Mouse (Mus musculus): ENCODE data around the gene Pnmal1.

Pnmal1 gene

GRCm38 (mm10) chr7:16994400-16994799, 34.9 kb downstream of the Pnmal1 start:
- DNase-seq (ENCODE audit: inconsistent age in 2 of 2, low spot score in 1 of 2) = peak in 1 of 2 experiments; percentile 71

DNA sequence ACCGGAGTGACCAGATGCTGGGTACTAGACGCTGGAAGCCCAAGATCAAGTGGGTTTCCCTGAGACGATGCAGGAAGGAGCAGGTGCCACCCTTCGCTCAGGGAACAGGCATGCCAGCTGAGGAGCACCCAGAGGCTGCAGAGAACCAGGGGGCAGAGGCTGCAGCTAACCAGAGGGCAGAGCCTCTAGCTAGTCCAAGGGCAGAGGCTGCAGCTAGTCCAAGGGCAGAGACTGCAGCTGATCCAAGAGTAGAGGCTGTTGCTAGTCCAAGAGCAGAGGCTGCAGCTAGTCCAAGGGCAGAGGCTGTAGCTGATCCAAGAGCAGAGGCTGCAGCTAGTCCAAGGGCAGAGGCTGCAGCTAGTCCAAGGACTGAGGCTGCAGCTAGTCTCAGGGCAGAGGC, 35.9 kb downstream of the Pnmal1 start:
- peak in 1 of 2 experiments; percentile 67 for DNase-seq (ENCODE audit: inconsistent age in 2 of 2, low spot score in 1 of 2)

- no peak for DNase-seq (ENCODE audit: inconsistent age in 2 of 2, low spot score in 1 of 2)
Measured at GRCm38 (mm10) chr7:16999233-16999632, 39.8 kb downstream of the Pnmal1 start.

- DNase-seq (ENCODE audit: inconsistent age in 2 of 2, low spot score in 1 of 2) = peak; percentile 88 to 97
Measured at GRCm38 (mm10) chr7:16999650-17000049, 40.2 kb downstream of the Pnmal1 start.

GRCm38 (mm10) chr7:17002375-17003195, 43.1 kb downstream of the Pnmal1 start:
- peak; percentile 79 to 94 for DNase-seq (ENCODE audit: inconsistent age in 2 of 2, low spot score in 1 of 2)

- peak in 1 of 2 experiments; percentile 69 for DNase-seq (ENCODE audit: inconsistent age in 2 of 2, low spot score in 1 of 2)
Measured at GRCm38 (mm10) chr7:17003230-17003960, 43.9 kb downstream of the Pnmal1 start.

DNA sequence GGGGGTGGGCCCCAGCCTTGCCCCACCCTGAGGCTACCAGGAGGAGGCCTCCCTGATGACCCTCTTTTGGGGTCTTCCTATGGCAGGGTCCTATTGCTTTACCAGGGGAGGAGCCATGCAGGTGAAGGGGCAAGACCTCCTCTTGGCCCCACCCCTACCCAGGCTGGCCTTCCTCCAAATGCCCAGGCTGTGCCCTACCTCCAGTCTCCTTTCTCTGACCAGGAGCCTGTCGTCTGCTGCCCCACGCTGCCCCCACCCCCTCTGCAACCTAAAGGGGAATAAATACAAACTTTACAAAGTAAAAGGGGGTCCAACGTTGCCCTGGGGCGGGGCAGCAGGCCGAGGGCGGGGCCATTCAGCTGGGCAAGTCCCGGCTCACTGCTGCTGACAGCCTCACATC, 45.2 kb downstream of the Pnmal1 start:
- DNase-seq (ENCODE audit: inconsistent age in 2 of 2, low spot score in 1 of 2) = no peak

DNA sequence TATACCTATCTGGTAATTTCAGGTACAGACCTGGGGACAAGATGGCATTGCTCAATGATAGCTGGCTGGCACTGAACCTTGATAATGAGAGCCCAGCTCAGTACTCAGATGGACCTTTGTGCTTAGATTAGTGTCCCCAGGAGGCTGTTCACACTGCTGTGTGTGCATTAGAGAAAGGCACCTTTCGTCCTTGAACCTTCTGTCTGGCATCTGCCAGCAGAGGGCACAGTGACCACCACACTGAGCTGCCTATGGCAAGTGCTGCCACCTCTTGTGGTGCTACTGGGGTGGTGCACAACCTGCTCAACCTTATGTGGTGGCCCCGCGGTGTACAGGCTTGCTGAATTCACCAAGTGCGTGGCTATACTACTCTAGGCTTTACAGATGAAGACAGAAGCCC, 47.8 kb downstream of the Pnmal1 start:
- no peak for DNase-seq (ENCODE audit: inconsistent age in 2 of 2, low spot score in 1 of 2)

- DNase-seq (ENCODE audit: inconsistent age in 2 of 2, low spot score in 1 of 2) = no peak
Measured at GRCm38 (mm10) chr7:17009326-17010009, 50.0 kb downstream of the Pnmal1 start.

DNA sequence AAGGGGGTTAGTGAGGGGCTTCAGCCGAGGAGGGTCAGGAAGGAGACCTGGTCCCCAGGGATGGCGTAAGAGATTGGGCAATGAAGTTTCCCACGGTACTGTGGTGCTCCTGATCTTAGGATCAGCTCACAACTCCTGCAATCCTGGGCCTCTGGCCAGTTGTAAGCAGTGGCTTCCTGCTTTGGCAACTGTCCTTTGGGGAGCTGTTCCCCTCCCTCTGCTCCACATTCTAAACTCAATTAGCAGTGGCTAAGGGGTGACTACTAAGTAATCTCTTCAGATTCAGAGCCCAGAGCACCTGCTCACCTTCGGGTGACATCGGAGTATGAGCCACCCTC, 50.5 kb downstream of the Pnmal1 start:
- no peak for DNase-seq (ENCODE audit: inconsistent age in 2 of 2, low spot score in 1 of 2)

DNA sequence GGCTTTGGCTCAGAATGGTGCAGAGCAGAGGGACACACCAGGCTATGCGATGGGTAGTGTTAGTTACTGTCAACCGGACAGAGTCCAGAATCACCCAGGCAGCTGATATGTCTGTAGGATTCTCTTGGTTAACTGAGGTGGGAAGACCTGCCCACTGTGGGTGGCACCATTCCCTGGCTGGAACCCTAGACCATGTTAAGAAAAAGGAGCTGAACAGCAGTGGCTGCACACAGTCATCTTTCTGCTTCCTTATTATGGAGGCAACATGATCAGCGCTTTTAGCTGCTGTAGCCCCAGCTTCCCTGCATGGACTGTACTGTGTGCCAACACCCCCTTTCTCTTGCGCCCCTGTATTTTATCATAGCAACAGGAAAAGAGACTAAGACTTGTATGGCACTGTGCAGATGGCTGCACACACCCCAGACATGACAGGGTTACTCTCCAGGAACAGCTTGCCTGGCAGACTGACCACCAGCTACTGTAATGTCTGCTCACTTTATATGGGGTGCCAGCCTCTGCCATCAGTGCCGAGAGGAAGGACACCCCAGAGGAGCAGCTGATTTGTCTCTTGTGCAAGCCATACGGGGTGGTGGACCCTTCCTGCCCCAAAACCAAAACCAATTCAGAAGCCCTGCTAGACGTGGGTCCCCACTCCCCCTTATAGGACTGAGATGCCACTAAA, 52.6 kb downstream of the Pnmal1 start:
- no peak for DNase-seq (ENCODE audit: inconsistent age in 2 of 2, low spot score in 1 of 2)
